Mouse (Mus musculus): Measurements from ENCODE around the gene Fyn.

Fyn gene

GRCm38 (mm10) chr10:39471040-39471713 lies 102.5 kb downstream of the Fyn start:
- DNase-seq (ENCODE audit: low spot score in 2 of 2) = no peak

GRCm38 (mm10) chr10:39471714-39472531 lies 103.3 kb downstream of the Fyn start:
- no peak for DNase-seq (ENCODE audit: low spot score in 2 of 2)

- no peak for DNase-seq (ENCODE audit: low spot score in 2 of 2)
These were observed 104.3 kb downstream of the Fyn start for GRCm38 (mm10) chr10:39472923-39473322.

DNA sequence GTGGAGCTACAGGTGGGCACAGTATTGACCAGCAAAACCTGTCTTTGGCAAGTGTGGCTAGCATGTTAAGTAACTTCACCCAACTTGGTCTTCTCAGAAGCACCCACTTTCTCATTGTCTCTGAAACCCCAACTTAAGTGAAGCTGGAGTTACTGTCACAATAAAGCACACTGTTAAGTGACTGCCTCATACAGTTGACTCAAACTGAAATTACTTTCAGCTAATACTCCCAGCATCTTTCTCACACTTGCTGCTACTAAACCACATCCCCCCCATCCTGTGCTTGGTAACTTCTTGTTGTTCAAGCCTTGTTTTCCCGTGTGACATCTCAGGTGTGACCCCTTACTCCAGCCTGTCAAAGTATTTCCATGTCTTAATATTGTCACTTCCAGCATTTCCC lies 110.7 kb downstream of the Fyn start:
- DNase-seq (ENCODE audit: low spot score in 2 of 2) = no peak

GRCm38 (mm10) chr10:39484382-39484826 lies 115.7 kb downstream of the Fyn start:
- DNase-seq (ENCODE audit: low spot score in 2 of 2) = no peak

DNA sequence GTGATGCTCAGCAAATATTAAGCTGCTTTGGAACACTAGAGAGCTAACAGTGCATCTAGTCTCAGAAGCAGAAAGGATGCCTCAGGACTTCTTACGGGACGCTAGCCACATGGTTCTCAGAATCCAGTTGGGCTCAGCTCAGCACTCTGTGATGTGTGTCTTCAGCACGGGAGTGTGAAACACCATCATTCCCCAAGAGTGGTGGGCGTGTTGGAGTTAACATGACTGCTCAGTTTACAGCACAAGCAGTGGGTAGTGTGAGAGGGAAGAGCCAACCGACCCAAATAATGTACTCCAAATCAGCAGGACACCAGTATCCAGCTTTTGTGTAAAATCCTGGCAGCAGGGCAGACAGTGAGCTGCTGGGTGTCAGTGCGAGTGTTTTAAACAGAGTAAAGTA lies 116.2 kb downstream of the Fyn start:
- DNase-seq (ENCODE audit: low spot score in 2 of 2) = no peak

DNA sequence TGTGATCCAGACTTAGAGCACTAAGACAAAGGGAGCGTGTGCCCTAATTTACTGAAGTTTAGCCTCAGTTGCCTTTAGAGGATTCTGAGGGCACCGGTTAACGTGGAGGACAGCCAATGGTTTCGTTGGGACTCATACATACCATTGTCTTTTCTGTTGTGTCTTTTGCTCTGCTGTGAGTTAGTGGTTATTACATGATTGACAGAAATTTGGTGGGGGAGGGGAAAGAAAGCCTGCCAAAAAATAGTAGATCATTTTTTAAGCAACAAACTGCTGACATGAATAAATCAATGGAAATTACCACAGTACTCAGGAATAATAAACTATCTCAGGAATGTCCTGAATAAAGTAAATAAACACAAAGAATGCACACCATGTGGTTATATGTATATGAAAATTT lies 117.3 kb downstream of the Fyn start:
- no peak for DNase-seq (ENCODE audit: low spot score in 2 of 2)

DNA sequence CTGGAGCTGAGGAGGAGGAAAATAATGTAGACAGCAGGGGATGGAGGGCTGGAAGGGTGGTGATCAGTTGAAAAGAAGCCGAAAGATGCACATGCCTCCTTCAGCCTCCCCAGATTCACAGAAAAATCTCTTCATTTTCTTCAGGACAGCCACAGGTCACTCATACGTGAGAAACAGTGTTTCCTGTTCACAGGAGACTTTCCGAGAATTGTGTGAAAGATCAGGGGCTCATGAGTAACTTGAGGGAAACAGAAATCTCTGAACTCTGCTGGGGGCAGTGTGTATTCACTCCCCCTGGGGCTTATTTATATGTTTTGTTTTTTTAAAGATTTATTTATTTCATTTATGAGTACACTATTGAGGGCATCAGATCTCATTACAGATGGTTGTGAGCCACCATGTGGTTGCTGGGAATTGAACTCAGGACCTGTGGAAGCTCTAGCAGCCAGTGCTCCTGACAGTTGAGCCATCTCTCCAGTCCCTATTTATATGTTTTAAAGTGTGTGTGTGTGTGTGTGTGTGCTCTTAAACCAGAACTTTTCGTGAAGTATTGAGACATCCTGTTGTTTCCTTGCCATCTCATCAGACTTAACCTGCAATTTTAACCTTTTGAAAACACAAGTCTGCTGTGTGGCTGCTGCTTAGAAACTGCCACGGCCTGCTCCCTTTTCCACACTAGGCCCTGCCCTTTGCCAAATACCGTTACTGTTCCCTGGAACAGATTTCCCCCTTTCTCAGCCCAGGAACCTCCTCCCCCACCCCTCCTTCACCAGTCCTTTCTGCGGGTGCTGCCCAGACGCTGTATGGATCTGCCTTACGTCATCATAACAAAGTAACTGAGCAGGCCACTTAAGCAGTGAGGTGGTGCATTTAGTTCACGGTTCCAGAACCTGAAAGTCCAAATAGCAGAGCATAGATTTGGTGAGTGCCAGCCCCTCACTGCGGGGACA lies 118.1 kb downstream of the Fyn start:
- no peak for DNase-seq (ENCODE audit: low spot score in 2 of 2)

DNA sequence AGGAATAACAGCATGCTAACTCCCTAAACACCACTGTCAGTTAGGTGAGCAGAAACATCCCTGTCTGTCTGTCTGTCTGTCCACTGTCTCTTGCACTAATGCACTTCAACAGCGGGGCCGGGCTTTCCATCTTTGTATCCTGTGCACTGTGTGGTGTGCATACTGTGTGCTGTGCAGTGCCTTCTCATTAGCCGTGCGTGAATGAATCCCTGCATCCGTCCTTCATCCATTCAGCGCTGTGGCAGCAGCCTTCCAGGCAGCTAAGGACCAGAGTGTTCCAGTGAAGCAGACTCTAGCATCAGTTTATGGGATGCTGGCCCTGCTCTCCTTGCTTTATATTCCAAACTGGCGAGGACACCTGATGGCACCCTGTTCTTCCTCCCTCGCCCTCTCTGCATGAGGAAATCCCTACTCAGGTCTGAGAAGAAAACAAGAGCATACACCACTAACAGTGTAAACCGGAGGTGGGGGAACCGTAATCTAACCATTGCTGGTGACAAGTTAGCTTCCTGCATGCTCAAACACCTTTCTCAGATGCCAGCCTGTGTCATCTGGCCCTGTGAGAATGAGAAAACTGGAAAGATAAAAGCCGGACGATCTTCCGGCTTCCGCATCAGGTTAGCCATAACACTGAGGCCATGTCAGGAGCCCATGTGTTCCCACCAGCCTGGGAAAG lies 119.2 kb downstream of the Fyn start:
- no peak for DNase-seq (ENCODE audit: low spot score in 2 of 2)

DNA sequence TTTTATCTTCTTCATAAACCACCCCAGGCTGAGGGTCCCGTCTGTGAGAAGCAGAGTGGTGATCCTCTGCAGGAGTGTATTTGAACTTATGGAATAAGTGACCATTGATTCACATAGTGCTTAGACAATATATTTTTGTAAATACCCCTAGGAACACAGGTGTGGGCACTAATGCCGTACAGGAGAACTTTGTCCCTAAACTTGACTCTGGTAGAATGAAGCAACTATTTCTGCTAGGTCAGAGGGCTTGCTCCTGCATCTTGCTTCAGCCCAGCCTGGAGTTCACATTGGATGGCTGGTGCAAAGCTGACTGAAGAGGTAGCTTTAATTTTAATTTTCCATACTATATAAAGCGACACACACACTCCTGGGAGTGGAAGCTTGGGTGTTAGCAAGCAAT lies 119.9 kb downstream of the Fyn start:
- DNase-seq (ENCODE audit: low spot score in 2 of 2) = no peak

DNA sequence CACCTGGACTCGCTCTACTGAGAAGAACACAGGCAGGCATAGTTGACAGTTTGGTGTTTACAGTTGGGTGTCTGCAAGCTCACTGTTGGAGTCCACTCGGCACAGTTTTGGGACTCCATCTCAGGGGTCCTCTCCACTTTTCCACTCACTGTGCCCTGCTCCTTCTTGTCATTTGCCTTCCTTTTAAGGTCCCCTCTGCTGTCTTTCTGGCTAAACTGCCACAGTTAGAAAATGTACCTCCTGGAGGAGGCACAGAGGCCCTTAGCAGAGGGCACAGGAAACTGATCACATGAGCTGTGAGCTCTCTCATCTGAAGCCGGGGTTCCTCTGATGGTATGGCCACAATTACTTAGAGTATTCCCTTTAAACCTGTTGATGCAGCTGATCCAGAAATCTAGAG lies 120.3 kb downstream of the Fyn start:
- no peak for DNase-seq (ENCODE audit: low spot score in 2 of 2)

- DNase-seq (ENCODE audit: low spot score in 2 of 2) = no peak
These were observed 121.9 kb downstream of the Fyn start for GRCm38 (mm10) chr10:39490349-39491121.

DNA sequence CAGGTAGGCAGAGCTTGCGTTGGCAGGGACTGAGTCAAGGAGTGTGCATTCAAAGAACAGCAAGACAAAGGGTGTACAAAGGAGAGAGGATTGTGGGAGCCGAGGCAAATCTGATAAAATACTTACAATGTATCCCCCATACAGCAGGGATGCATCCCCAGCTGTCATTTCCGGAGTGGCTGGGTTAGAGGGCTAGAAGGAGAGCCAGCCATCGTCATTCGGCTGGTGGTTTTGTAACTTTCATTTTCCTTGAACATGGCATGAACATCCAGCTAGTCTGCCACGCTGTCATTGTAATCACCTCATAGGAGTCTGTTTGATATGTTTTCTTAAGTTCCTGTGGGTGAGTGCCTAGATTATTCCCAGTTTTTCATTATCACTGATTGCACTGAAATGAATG lies 123.5 kb downstream of the Fyn start:
- no peak for DNase-seq (ENCODE audit: low spot score in 2 of 2)

GRCm38 (mm10) chr10:39493007-39493406 lies 124.4 kb downstream of the Fyn start:
- no peak for DNase-seq (ENCODE audit: low spot score in 2 of 2)

- no peak for DNase-seq (ENCODE audit: low spot score in 2 of 2)
These were observed 130.0 kb downstream of the Fyn start for GRCm38 (mm10) chr10:39498641-39499040.

DNA sequence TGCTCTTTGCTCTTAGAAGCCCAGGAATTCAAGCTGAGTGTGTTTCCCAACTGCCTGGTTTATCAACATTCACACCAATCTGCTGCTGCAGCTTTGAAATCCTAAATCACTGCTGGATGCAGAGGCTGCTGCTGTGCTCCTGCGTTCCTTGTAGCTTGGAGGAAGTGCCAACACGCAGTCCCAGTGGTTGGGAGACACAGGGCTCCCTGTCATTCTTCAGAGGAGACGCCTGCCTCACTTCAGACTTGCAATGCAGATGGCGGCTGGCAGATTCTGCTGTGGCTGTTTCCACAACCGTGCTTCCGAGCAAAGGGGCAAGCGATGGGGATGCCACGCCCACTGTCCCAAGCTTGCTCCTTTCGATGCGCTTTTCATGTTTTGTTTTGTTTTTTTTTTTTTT lies 132.9 kb downstream of the Fyn start:
- no peak for DNase-seq (ENCODE audit: low spot score in 2 of 2)

GRCm38 (mm10) chr10:39501977-39502706 lies 133.5 kb downstream of the Fyn start:
- peak in 1 of 2 experiments; percentile 28 for DNase-seq (ENCODE audit: low spot score in 2 of 2)

DNA sequence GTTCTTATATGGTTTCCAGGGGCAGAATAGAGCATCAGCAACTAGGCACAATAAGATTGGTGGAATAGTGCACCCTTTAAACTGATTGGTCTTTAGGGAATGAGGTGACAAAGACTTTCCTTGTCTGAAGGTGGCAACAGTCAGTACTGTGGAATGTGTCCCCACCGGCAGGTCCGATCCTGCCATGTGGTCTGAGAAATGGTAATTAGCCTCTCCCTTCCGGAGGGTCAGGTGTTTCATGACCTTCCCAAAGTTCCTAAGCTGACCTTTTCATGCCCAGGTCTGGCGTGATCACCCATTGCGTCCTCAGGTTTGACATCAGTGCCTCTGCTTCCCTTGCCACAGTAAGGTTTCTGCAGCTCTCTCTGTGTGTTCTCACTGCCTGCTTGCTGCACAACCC lies 134.7 kb downstream of the Fyn start:
- no peak for DNase-seq (ENCODE audit: low spot score in 2 of 2)

DNA sequence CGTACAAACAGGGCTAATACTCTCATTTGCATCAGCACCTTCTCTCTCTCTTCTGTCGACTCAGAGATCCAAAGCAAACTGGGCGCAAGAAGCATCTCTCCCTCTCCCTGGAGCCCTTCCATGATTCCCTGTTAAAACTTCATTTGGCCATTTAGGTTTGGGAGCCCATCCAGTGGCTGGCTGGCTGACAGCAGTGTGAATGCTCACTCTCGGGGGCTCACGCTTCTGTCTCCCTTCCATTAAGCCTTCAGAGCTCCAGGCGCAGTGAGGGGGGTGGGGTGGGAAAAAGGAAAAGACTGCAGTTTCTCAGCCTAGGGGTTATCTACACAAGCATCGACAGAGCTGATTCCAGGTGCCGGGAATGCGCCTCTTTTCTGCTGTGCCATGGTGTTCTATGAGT lies 136.4 kb downstream of the Fyn start:
- no peak for DNase-seq (ENCODE audit: low spot score in 2 of 2)

DNA sequence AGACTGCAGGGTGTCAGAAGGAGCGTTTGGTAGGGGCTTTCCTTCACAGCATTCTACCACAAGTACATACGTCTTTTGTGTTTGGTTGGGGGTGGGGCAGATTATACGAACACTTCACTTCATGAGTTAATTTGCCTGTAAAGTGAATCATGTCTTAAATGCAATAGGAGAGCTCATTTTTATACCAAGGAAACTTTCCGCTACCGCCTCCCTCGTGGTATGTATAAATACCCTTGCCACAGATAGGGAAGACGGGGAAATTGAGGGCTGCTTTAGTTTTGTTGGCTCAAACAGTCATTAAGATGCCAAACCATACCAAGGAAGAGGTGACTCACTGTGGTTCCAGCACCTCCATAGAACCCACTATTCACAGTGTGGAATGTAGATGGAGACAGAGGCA lies 137.0 kb downstream of the Fyn start:
- DNase-seq (ENCODE audit: low spot score in 2 of 2) = no peak
